Mouse (Mus musculus): Measurements from ENCODE around the gene Gpank1.

GRCm38 (mm10) chr17:35140490-35140996, 19.3 kb downstream of the Gpank1 start:
- TF ChIP-seq GATA1 (IDR thresholded peaks at IDR 0.05; ENCODE audit: low read length) (no peak), TAL1 (IDR thresholded peaks at IDR 0.05; ENCODE audit: low read length) (no peak)

Measured in erythroblast, embryonic 14.5 days (primary cell).